Mouse (Mus musculus): ENCODE results near the gene Trim28. TPM values are rescaled to one million over a fixed set of nuclear protein-coding genes. Genes with fewer than 3 reads are reported as not detected.
"Not testable (repeated sequence)": the region's sequence is repeated elsewhere in the genome, so short reads cannot be mapped to it uniquely, and the experiment has no call there.

The Trim28 gene
- total and polyA plus RNA-seq, 2 experiments from 2014 or later = 190 to 650 TPM

DNA sequence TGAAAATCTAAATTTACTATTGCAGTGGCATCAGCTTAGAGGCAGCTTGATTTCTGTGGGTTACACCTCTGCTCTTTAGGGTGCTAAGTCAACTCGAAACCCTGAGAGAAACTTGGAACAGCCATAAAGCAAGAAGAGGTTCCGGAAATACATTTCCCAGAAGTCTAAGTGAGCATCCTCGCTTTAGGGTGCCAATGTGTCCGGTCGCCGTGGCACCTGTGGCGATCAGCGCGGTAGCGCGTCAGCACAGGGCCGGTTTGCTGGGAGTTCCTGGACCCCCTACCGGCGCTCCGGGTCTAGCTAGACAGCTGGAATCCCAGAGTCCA, 55.0 kb downstream of the Trim28 start:
- Histone ChIP-seq H3K4me3 (ENCODE audit: low read depth, low read length) (peak overlapping the region; percentile 58), H3K9ac (replicated peaks; ENCODE audit: low read length, poor library complexity, severe bottlenecking) (peak overlapping the region; percentile 42), H3K27ac (ENCODE audit: low read depth, low read length) (peak overlapping the region; percentile 81), H3K9me3 (ENCODE audit: low read length) (no peaks in the 10 kb centered on the region), H3K4me2 (ENCODE audit: low read depth, low read length, poor library complexity, severe bottlenecking) (peak overlapping the region; percentile 58), H3K36me3 (ENCODE audit: insufficient read depth, low read length) (no peaks in the 10 kb centered on the region; the same call in 1 of the 2 replicates), H3K4me1 (ENCODE audit: insufficient read depth, low read length) (peaks cover 5% of the 10 kb centered on the region; the same call in 1 of the 2 replicates), H3K27me3 (ENCODE audit: insufficient read depth, low read length) (no peaks in the 10 kb centered on the region)
- no peak for TF ChIP-seq CTCF (IDR thresholded peaks at IDR 0.05)
- ATAC-seq (ENCODE audit: low FRiP score) (no peak; the same call in 1 of the 2 replicates), DNase-seq (ENCODE audit: low spot score) (no peak)
- 2% methylated on average over 15 of the region's 15 CpGs for WGBS

DNA sequence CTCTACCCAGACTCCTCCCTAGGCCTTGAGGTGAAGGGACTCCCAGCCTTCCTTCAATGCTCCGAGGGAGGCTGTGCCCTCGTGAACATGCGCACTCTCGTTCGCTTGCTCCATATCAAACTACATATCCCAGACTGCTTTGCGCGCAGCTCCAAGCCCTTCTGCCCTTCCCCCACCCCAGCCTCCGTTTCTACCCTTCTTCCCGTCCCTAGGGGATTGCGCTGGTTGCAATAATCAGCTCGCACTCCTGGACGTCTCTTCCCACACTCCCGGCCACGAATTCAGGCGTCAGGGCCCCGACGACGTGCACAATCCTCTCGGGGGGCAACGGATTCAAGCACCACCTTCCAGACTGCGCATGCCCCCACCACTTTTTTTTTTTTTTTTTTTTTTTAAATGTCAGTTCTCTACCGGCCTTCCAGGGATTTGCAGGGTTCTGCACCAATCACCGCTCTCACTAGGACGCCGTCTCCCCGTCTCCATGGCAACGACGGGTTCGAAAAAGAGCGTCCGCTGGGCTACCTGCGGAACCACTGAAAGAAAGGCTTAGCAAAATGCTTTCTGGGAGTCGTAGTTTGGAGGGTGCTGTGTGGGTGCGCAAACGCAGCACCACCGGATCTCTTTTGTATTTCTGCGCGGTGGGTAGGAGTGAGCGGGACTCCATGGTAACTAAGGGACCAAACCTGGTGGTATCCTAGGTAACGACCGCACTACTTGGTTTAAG, 55.5 kb downstream of the Trim28 start, which contains the start of gene Mzf1:
Mzf1 (minus strand) TSS at position 478 of the 724 bp plus-strand sequence.
- under 1% methylated on average over 41 of the region's 41 CpGs for WGBS
- H3K27ac ChIP-seq (ENCODE audit: low read depth, low read length) = peak within 1 kb of the TSS; percentile 81
- H3K9ac ChIP-seq (replicated peaks; ENCODE audit: low read length, poor library complexity, severe bottlenecking) = peak within 1 kb of the TSS; percentile 42
- peaks cover 5% of the 10 kb centered on the region; the same call in 1 of the 2 replicates for H3K4me1 ChIP-seq (ENCODE audit: insufficient read depth, low read length)
- H3K4me3 ChIP-seq (ENCODE audit: low read depth, low read length) = peak within 1 kb of the TSS; percentile 58
- H3K27me3 ChIP-seq (ENCODE audit: insufficient read depth, low read length) = no peaks in the 10 kb centered on the region
- H3K9me3 ChIP-seq (ENCODE audit: low read length) = no peaks in the 10 kb centered on the region
- no peaks in the 10 kb centered on the region; the same call in 1 of the 2 replicates for H3K36me3 ChIP-seq (ENCODE audit: insufficient read depth, low read length)
- TF ChIP-seq CTCF (IDR thresholded peaks at IDR 0.05) = no peak
- peak; percentile 99 for DNase-seq (ENCODE audit: low spot score)
- H3K4me2 ChIP-seq (ENCODE audit: low read depth, low read length, poor library complexity, severe bottlenecking) = peak within 1 kb of the TSS; percentile 58
- peak; percentile 96 for ATAC-seq (ENCODE audit: low FRiP score)

DNA sequence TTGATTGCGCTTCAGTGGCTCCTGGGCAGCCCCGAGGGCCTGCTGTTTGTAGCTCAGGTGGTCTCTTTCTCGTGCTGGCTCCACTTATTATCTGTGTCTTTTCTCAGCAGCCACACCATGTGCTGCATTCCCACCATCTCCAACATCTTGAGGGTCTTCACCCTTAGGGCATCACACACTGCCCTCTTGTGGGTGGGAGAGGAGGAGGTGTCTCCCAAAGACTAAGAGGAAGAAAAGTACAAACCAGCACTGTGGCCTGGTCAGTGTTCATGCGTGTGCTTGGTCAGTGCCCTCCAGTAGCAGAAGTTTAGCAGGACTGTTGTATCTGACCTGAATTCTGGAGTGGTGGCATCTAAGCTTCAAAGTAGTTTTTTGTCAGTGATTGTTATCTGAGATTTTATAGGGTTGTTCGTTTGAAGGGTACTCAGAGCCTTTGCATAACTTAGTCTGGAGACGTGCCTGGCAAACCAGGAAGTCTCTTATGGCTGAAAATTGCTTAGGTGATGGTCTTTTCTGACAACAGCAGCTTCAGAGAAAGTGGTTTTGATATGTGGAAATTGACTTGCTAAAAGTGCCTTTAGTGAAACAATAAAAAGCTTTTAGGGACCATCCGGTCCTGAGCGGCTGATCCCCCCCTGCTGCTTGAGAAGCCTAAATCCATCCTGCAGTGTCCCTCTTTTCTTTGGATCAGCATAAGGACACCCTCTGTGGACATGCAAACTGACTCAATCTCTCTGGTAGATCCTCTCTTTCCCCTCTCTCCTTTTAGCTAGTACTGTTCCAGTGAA, 58.2 kb downstream of the Trim28 start:
- ATAC-seq (ENCODE audit: low FRiP score) (no peak), DNase-seq (ENCODE audit: low spot score) (no peak)
- Histone ChIP-seq H3K4me2 (ENCODE audit: low read depth, low read length, poor library complexity, severe bottlenecking) (no peak overlapping the region), H3K36me3 (ENCODE audit: insufficient read depth, low read length) (no peaks in the 10 kb centered on the region), H3K4me1 (ENCODE audit: insufficient read depth, low read length) (peaks cover 5% of the 10 kb centered on the region; the same call in 1 of the 2 replicates), H3K27me3 (ENCODE audit: insufficient read depth, low read length) (no peaks in the 10 kb centered on the region), H3K9me3 (ENCODE audit: low read length) (no peaks in the 10 kb centered on the region), H3K9ac (replicated peaks; ENCODE audit: low read length, poor library complexity, severe bottlenecking) (no peak overlapping the region), H3K4me3 (ENCODE audit: low read depth, low read length) (no peak overlapping the region), H3K27ac (ENCODE audit: low read depth, low read length) (no peak overlapping the region)
- 47% methylated on average over 8 of the region's 8 CpGs for WGBS
- peak; percentile 47 for TF ChIP-seq CTCF (IDR thresholded peaks at IDR 0.05)

DNA sequence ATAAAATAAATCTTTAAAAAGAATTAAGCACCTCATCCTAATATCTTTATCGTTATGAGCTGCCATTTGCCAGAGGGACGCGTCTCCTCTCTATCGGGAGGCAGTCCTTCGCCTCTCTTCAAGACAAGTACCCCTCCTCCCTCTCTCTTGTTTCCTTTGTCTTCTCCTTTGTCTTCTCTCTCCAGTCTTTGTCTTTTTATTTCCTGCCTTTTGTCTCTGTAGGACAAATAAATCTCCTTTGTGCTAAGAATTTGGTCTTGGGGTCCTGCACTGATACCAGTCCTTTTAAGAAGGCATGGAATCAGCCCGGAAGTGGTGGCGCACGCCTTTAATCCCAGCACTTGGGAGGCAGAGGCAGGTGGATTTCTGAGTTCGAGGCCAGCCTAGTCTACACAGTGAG, 60.6 kb downstream of the Trim28 start:
- Histone ChIP-seq H3K27me3 (ENCODE audit: insufficient read depth, low read length) (no peaks in the 10 kb centered on the region), H3K27ac (ENCODE audit: low read depth, low read length) (no peak overlapping the region), H3K36me3 (ENCODE audit: insufficient read depth, low read length) (no peaks in the 10 kb centered on the region), H3K4me2 (ENCODE audit: low read depth, low read length, poor library complexity, severe bottlenecking) (no peak overlapping the region), H3K9me3 (ENCODE audit: low read length) (no peaks in the 10 kb centered on the region), H3K9ac (replicated peaks; ENCODE audit: low read length, poor library complexity, severe bottlenecking) (no peak overlapping the region), H3K4me3 (ENCODE audit: low read depth, low read length) (no peak overlapping the region), H3K4me1 (ENCODE audit: insufficient read depth, low read length) (no peaks in the 10 kb centered on the region; the same call in 1 of the 2 replicates)
- DNase-seq (ENCODE audit: low spot score) (no peak), ATAC-seq (ENCODE audit: low FRiP score) (no peak)
- WGBS = 87% methylated on average over 9 of the region's 9 CpGs
- TF ChIP-seq CTCF (IDR thresholded peaks at IDR 0.05) = no peak

DNA sequence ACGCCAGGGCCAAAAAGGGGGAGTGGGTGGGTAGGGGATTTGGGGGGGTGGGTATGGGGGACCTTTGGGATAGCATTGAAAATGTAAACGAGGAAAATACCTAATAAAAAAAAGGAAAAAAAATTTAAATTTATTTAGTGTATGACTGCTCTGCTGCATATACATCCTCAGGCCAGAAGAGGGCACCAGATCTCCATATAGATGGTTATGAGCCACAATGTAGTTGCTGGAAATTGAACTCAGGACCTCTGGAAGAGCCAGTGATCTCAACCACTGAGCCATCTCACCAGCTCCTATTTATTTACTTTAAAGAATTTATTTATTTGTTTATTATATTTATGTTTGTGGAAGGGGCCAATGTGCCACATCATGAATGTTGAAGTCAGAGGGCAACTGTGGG, 64.5 kb downstream of the Trim28 start:
- not testable (repeated sequence) for H3K27ac ChIP-seq (ENCODE audit: low read depth, low read length); H3K9ac ChIP-seq (replicated peaks; ENCODE audit: low read length, poor library complexity, severe bottlenecking); H3K4me2 ChIP-seq (ENCODE audit: low read depth, low read length, poor library complexity, severe bottlenecking); ATAC-seq (ENCODE audit: low FRiP score); H3K27me3 ChIP-seq (ENCODE audit: insufficient read depth, low read length); DNase-seq (ENCODE audit: low spot score); H3K4me3 ChIP-seq (ENCODE audit: low read depth, low read length); H3K4me1 ChIP-seq (ENCODE audit: insufficient read depth, low read length); H3K36me3 ChIP-seq (ENCODE audit: insufficient read depth, low read length); H3K9me3 ChIP-seq (ENCODE audit: low read length)
- 46% methylated on average over 2 of the region's 2 CpGs for WGBS
- TF ChIP-seq CTCF (IDR thresholded peaks at IDR 0.05) = peak; percentile 50

DNA sequence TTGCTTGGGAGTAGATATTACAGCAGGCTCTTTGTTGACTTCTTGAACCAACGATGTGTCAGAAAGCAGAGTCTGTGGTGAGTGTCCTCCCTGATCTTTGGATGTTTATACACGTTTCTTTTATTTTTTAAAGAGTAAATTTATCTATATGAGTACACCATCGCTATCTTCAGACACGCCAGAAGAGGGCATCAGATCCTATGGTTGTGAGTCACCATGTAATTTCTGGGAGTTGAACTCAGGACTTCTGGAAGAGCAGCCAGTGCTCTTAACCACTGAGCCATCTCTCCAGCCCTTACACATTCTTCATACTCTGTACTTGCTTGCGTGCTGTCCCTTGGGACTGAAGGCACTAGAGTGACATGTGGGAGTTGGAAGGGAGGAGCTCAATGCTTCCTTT, 73.4 kb downstream of the Trim28 start:
- no peak for TF ChIP-seq CTCF (IDR thresholded peaks at IDR 0.05)
- DNase-seq (ENCODE audit: low spot score) (no peak), ATAC-seq (ENCODE audit: low FRiP score) (no peak)
- no peak overlapping the region for H3K4me2 ChIP-seq (ENCODE audit: low read depth, low read length, poor library complexity, severe bottlenecking)
- no peaks in the 10 kb centered on the region for H3K4me1 ChIP-seq (ENCODE audit: insufficient read depth, low read length)
- H3K36me3 ChIP-seq (ENCODE audit: insufficient read depth, low read length) = no peaks in the 10 kb centered on the region
- 63% methylated on average over 5 of the region's 5 CpGs for WGBS
- H3K4me3 ChIP-seq (ENCODE audit: low read depth, low read length) = no peak overlapping the region
- no peaks in the 10 kb centered on the region for H3K9me3 ChIP-seq (ENCODE audit: low read length)
- H3K27me3 ChIP-seq (ENCODE audit: insufficient read depth, low read length) = no peaks in the 10 kb centered on the region
- H3K9ac ChIP-seq (replicated peaks; ENCODE audit: low read length, poor library complexity, severe bottlenecking) = no peak overlapping the region
- no peak overlapping the region for H3K27ac ChIP-seq (ENCODE audit: low read depth, low read length)

Other genes starting within 250 kb of the Trim28 start
- 19.2 and 34.3 TPM in 2 replicates for gene Zscan18, start 195.5 kb upstream of the Trim28 start, total RNA-seq (2014; rRNA removed)
- gene Zscan18, start 195.5 kb upstream of the Trim28 start, polyA plus RNA-seq (2015; fragmentation: Nextera tagmentation; extraction: Ambion mirVana) = 25.5 and 27.0 TPM in 2 replicates
- gene Zfp329, start 180.3 kb upstream of the Trim28 start, total RNA-seq (2014; rRNA removed) = 16.6 and 18.6 TPM in 2 replicates
- gene Zfp329, start 180.3 kb upstream of the Trim28 start, polyA plus RNA-seq (2015; fragmentation: Nextera tagmentation; extraction: Ambion mirVana) = 16.1 and 22.3 TPM in 2 replicates
- gene Zfp110, start 164.4 kb upstream of the Trim28 start, total RNA-seq (2014; rRNA removed) = 11.8 and 18.4 TPM in 2 replicates
- 18.1 and 19.4 TPM in 2 replicates for gene Zfp110, start 164.4 kb upstream of the Trim28 start, polyA plus RNA-seq (2015; fragmentation: Nextera tagmentation; extraction: Ambion mirVana)
- gene Zfp128, start 117.9 kb upstream of the Trim28 start, total RNA-seq (2014; rRNA removed) = 16.6 and 17.9 TPM in 2 replicates
- gene Zfp128, start 117.9 kb upstream of the Trim28 start, polyA plus RNA-seq (2015; fragmentation: Nextera tagmentation; extraction: Ambion mirVana) = 2.0 and 3.0 TPM in 2 replicates
- gene Zscan22, start 101.3 kb upstream of the Trim28 start, total RNA-seq (2014; rRNA removed) = 4.4 and 8.3 TPM in 2 replicates
- gene Zscan22, start 101.3 kb upstream of the Trim28 start, polyA plus RNA-seq (2015; fragmentation: Nextera tagmentation; extraction: Ambion mirVana) = 2.6 and 3.7 TPM in 2 replicates
- 1,185 and 1,542 TPM in 2 replicates for gene Rps5, start 76.8 kb upstream of the Trim28 start, total RNA-seq (2014; rRNA removed)
- 583 and 614 TPM in 2 replicates for gene Rps5, start 76.8 kb upstream of the Trim28 start, polyA plus RNA-seq (2015; fragmentation: Nextera tagmentation; extraction: Ambion mirVana)
- gene Rnf225, start 71.7 kb upstream of the Trim28 start, total RNA-seq (2014; rRNA removed) = 1.9 and 2.7 TPM in 2 replicates
- 1.1 and 1.2 TPM in 2 replicates for gene Rnf225, start 71.7 kb upstream of the Trim28 start, polyA plus RNA-seq (2015; fragmentation: Nextera tagmentation; extraction: Ambion mirVana)
- gene Zfp324, start 33.3 kb upstream of the Trim28 start, total RNA-seq (2014; rRNA removed) = 31.7 and 35.4 TPM in 2 replicates
- 7.7 and 9.0 TPM in 2 replicates for gene Zfp324, start 33.3 kb upstream of the Trim28 start, polyA plus RNA-seq (2015; fragmentation: Nextera tagmentation; extraction: Ambion mirVana)
- gene Zfp446, start 21.3 kb upstream of the Trim28 start, total RNA-seq (2014; rRNA removed) = 11.9 and 13.0 TPM in 2 replicates
- 8.2 and 8.9 TPM in 2 replicates for gene Zfp446, start 21.3 kb upstream of the Trim28 start, polyA plus RNA-seq (2015; fragmentation: Nextera tagmentation; extraction: Ambion mirVana)
- gene Slc27a5, start 922 bp upstream of the Trim28 start, total RNA-seq (2014; rRNA removed) = not detected in 2 replicates
- 0.18 and 0.21 TPM in 2 replicates for gene Slc27a5, start 922 bp upstream of the Trim28 start, polyA plus RNA-seq (2015; fragmentation: Nextera tagmentation; extraction: Ambion mirVana)
- 37.5 and 70.8 TPM in 2 replicates for gene Zbtb45, start 10.9 kb downstream of the Trim28 start, total RNA-seq (2014; rRNA removed)
- 29.0 and 31.8 TPM in 2 replicates for gene Zbtb45, start 10.9 kb downstream of the Trim28 start, polyA plus RNA-seq (2015; fragmentation: Nextera tagmentation; extraction: Ambion mirVana)
- 67.6 and 114 TPM in 2 replicates for gene Chmp2a, start 35.7 kb downstream of the Trim28 start, total RNA-seq (2014; rRNA removed)
- gene Chmp2a, start 35.7 kb downstream of the Trim28 start, polyA plus RNA-seq (2015; fragmentation: Nextera tagmentation; extraction: Ambion mirVana) = 198 and 205 TPM in 2 replicates
- gene Ube2m, start 39.2 kb downstream of the Trim28 start, total RNA-seq (2014; rRNA removed) = 359 and 383 TPM in 2 replicates
- 146 and 147 TPM in 2 replicates for gene Ube2m, start 39.2 kb downstream of the Trim28 start, polyA plus RNA-seq (2015; fragmentation: Nextera tagmentation; extraction: Ambion mirVana)
- gene Mzf1, start 55.6 kb downstream of the Trim28 start, total RNA-seq (2014; rRNA removed) = 13.2 and 14.4 TPM in 2 replicates
- 12.2 TPM in 2 replicates for gene Mzf1, start 55.6 kb downstream of the Trim28 start, polyA plus RNA-seq (2015; fragmentation: Nextera tagmentation; extraction: Ambion mirVana)
- 0.33 and 0.85 TPM in 2 replicates for gene Vmn1r85, start 96.1 kb downstream of the Trim28 start, total RNA-seq (2014; rRNA removed)
- 0.25 and 0.27 TPM in 2 replicates for gene Vmn1r85, start 96.1 kb downstream of the Trim28 start, polyA plus RNA-seq (2015; fragmentation: Nextera tagmentation; extraction: Ambion mirVana)
- gene Vmn1r86, start 120.8 kb downstream of the Trim28 start, total RNA-seq (2014; rRNA removed) = not detected in 2 replicates
- gene Vmn1r86, start 120.8 kb downstream of the Trim28 start, polyA plus RNA-seq (2015; fragmentation: Nextera tagmentation; extraction: Ambion mirVana) = not detected in 2 replicates
- not detected in 2 replicates for gene Vmn1r87, start 141.0 kb downstream of the Trim28 start, total RNA-seq (2014; rRNA removed)
- not detected in 2 replicates for gene Vmn1r87, start 141.0 kb downstream of the Trim28 start, polyA plus RNA-seq (2015; fragmentation: Nextera tagmentation; extraction: Ambion mirVana)
- gene Vmn1r88, start 160.5 kb downstream of the Trim28 start, total RNA-seq (2014; rRNA removed) = not detected in 2 replicates
- 0.01 TPM in 1 of 2 replicates, not detected in the other for gene Vmn1r88, start 160.5 kb downstream of the Trim28 start, polyA plus RNA-seq (2015; fragmentation: Nextera tagmentation; extraction: Ambion mirVana)
- gene Vmn1r89, start 213.9 kb downstream of the Trim28 start, total RNA-seq (2014; rRNA removed) = not detected in 2 replicates
- not detected in 2 replicates for gene Vmn1r89, start 213.9 kb downstream of the Trim28 start, polyA plus RNA-seq (2015; fragmentation: Nextera tagmentation; extraction: Ambion mirVana)

All from midbrain, postnatal 0 days (tissue).